Mouse (Mus musculus): ENCODE measurements around the gene Rgs3. TPM values are rescaled to one million over a fixed set of nuclear protein-coding genes. Genes with fewer than 3 reads are reported as not detected.

The Rgs3 gene
- polyA plus RNA-seq, 1 experiment from 2014 or later, result 52.8 TPM

DNA sequence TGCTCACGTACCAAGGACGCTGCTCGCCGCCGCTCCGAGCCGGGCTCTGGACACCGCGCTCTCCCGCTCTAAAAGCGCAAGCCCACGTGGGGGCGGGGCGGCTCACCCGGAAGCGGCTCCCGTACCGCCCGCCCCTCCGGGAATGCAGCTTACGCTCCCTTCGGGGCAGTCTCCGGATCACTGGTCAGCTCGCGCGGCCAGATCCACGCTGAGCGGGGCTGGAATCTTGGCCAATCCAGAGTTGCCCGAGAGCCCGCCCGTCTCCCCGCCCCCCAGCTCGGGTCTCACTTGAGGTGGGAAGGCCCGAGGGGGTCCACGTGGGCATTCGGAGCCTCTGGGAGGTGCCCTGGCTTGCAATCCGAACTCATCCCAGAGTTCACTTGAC is 39.8 kb upstream of the Rgs3 start, which contains the start of gene Alad:
TSS of gene Alad (minus strand) at position 70 of the 385 bp plus-strand sequence.
- H3K4me2 ChIP-seq (replicated peaks), result peak within 1 kb of the TSS; percentile 81
- WGBS, result 0% methylated on average over 31 of the region's 37 CpGs
- peaks cover 45% of the 10 kb centered on the region for H3K4me1 ChIP-seq

DNA sequence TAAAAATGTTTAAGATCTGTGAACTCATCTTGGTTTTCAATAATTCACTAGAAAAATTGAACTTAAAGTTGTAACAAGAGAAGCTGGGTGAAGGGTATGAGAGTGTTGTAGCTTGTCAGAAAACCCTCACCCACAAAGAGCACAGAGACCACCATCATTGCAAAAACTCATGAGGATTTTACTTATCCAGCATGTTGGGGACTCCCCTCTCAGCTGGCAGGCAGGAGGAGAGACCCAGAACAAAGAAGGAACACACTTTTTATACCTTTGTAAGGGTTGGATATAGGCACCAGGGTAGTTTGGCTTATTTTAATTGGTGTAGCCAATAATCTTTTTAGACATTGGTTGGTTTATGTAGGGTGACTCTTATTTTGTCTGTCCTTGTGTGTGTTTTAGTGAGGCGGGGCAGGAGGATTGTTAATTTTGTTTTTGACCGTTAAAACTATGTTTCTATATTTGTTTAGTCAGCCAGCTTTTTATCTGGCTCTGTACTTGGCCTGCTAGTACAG is 38.7 kb upstream of the Rgs3 start:
- WGBS, result 91% methylated on average over 2 of the region's 2 CpGs
- peaks cover 45% of the 10 kb centered on the region for H3K4me1 ChIP-seq
- no peaks in the 10 kb centered on the region for H3K27me3 ChIP-seq
- H3K4me2 ChIP-seq (replicated peaks), result no peak overlapping the region
- H3K9me3 ChIP-seq, result no peaks in the 10 kb centered on the region
- ATAC-seq (ENCODE audit: low FRiP score, low read depth), result no peak
- H3K4me3 ChIP-seq, result no peak overlapping the region
- H3K36me3 ChIP-seq, result peaks cover 21% of the 10 kb centered on the region; the same call in 1 of the 2 replicates
- no peak overlapping the region for H3K27ac ChIP-seq
- no peak overlapping the region for H3K9ac ChIP-seq

More for the DNA sequence above, 39.8 kb upstream of the Rgs3 start, which contains the start of gene Alad:
- H3K27ac ChIP-seq, result peak within 1 kb of the TSS; percentile 85
- peak within 1 kb of the TSS; percentile 70 for H3K4me3 ChIP-seq
- H3K9ac ChIP-seq, result peak within 1 kb of the TSS; percentile 85
- H3K36me3 ChIP-seq, result peaks cover 21% of the 10 kb centered on the region; the same call in 1 of the 2 replicates
- H3K27me3 ChIP-seq, result no peaks in the 10 kb centered on the region
- no peaks in the 10 kb centered on the region for H3K9me3 ChIP-seq
- ATAC-seq (ENCODE audit: low FRiP score, low read depth), result peak; percentile 81

DNA sequence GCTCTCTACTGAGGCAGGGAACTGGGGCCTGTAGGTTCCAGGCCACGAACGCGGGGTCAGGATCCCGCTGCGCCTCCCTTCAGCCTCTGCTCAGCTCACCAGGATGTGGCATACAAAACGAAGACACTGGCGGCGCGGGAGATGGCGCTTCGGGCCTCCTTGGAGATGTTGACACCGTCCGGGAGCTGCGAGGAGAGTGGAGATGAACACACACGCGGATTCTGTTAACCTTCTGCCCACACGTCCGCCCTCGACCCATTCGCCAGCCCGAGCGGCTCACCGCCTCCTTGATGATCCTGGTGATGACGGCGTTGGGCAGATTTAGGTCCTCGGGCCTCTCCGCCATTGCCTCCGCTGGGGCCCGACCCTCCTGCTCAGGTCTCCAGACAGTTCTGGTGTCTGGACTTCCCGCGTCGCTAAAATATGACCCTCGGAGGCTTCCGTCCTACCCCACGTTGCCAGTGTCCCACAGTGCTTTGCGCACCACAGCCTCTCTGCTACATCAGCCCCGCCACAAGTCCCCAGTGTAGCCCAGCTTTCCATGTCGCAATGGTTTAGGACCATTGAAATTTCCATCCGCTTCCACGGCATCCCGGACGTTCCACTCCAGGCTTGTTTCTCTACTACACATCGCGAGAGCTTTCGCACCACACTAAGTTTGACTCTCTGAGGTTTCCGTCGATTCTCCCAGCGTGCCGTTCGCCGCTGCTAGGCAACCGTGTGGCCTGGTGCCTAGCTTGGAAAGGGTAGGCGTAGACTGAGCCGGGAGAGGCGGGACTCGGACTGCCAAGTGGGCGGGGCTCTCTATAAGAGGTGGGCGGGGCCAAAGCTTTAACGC is 34.8 kb upstream of the Rgs3 start, which contains the start of the genes Pole3 and 4933430I17Rik:
TSS of gene Pole3 (minus strand) at position 418 of the 838 bp plus-strand sequence.
TSS of gene 4933430I17Rik (plus strand) at position 719 of the 838 bp plus-strand sequence.
- H3K4me3 ChIP-seq, result peak within 1 kb of the TSS; percentile 87
- WGBS, result under 1% methylated on average over 59 of the region's 59 CpGs
- peak within 1 kb of the TSS; percentile 94 for H3K27ac ChIP-seq
- peaks cover 12% of the 10 kb centered on the region for H3K4me1 ChIP-seq
- peak; percentile 98 for ATAC-seq (ENCODE audit: low FRiP score, low read depth)
- H3K9me3 ChIP-seq, result no peaks in the 10 kb centered on the region
- H3K9ac ChIP-seq, result peak within 1 kb of the TSS; percentile 90
- peaks cover 21% of the 10 kb centered on the region; the same call in 1 of the 2 replicates for H3K36me3 ChIP-seq
- H3K27me3 ChIP-seq, result no peaks in the 10 kb centered on the region
- H3K4me2 ChIP-seq (replicated peaks), result peak within 1 kb of the TSS; percentile 92

DNA sequence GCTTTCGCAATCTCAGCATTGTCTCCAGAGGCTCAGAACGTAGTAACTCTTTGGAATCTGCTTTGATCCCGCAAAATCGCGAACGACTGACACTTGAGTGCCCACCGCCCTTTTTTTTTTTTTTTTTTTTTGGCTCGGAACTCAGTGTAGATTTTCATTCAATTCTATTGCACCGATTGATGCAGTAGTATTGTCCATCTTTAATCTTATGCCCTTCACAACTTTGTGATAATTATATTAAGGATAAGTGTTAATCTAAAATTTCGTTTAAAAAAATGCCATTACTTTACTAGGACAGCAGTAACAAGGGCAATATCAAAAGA is 34.2 kb upstream of the Rgs3 start:
- Histone ChIP-seq H3K36me3 (peaks cover 21% of the 10 kb centered on the region; the same call in 1 of the 2 replicates), H3K27ac (no peak overlapping the region), H3K27me3 (no peaks in the 10 kb centered on the region), H3K9ac (no peak overlapping the region; the same call in 1 of the 2 replicates), H3K4me3 (peak overlapping the region; percentile 87), H3K4me1 (peaks cover 12% of the 10 kb centered on the region), H3K4me2 (replicated peaks) (peak overlapping the region; percentile 92), H3K9me3 (no peaks in the 10 kb centered on the region)
- WGBS, result 1% methylated on average over 10 of the region's 10 CpGs
- no peak for ATAC-seq (ENCODE audit: low FRiP score, low read depth)

DNA sequence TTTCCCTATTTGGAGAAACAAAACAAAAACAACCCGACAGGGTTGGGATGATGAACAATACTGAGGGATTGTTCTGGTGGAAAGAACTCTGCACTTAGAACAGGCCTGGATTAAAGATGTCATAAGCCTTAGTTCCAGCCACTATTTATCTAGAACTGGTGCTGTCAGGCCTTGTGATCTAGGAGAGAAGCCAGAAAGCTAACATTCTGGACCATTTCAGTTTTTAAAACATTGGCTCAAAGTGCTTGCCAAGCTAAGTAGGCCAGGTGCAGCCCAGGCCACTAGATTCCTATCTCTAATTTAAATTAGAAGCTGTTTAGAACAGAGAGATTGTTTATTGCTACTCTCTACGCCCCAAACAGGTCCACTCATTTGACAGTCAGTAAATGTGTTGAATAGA is 33.4 kb upstream of the Rgs3 start:
- Histone ChIP-seq H3K4me2 (replicated peaks) (no peak overlapping the region), H3K4me3 (no peak overlapping the region), H3K4me1 (peaks cover 16% of the 10 kb centered on the region), H3K27me3 (no peaks in the 10 kb centered on the region), H3K27ac (no peak overlapping the region), H3K9me3 (no peaks in the 10 kb centered on the region), H3K9ac (no peak overlapping the region), H3K36me3 (peaks cover 21% of the 10 kb centered on the region; the same call in 1 of the 2 replicates)
- 57% methylated on average over 2 of the region's 2 CpGs for WGBS
- no peak for ATAC-seq (ENCODE audit: low FRiP score, low read depth)

DNA sequence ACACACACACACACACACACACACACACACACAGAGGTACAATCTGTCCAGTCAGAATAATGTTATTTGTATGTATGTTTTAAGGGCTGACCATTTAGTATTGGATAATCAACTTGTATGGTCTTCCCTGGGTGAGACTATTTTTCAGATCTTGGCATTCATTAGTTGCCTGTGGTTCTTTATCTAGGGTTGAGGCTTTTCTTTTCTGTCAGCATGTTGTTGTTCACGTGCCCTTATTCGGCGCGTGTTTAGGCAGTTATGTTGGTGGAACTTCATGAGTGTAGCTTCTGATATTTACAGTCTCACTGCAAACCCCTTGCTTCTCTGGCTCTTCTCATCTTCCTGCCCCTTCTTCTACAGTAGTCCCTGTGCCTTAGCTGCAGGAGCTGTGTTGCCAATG is 32.0 kb upstream of the Rgs3 start:
- Histone ChIP-seq H3K4me1 (peaks cover 16% of the 10 kb centered on the region), H3K27ac (no peak overlapping the region), H3K9me3 (no peaks in the 10 kb centered on the region), H3K4me2 (replicated peaks) (no peak overlapping the region), H3K4me3 (no peak overlapping the region), H3K9ac (no peak overlapping the region), H3K27me3 (no peaks in the 10 kb centered on the region), H3K36me3 (peaks cover 11% of the 10 kb centered on the region; the same call in 1 of the 2 replicates)
- 80% methylated on average over 4 of the region's 4 CpGs for WGBS
- ATAC-seq (ENCODE audit: low FRiP score, low read depth), result no peak

DNA sequence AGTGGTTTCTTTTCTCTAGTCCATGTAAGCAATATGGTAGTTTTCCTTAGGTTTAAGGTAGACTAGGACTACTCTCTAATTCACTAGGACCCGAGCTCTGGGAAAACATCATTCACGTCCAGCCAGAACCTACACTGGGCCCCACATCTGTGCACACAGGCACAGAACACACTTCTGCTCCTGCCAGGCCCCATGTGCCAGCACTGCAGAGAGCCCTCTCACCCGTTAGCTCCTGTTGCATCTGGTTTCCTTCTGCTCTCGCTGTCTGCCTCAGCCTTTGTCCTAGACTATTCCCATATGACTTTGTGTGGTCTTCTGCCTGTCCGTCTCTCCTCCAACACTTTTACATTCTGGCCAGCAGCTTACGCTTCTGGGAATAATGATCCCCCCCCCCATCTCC is 25.9 kb upstream of the Rgs3 start:
- no peak for ATAC-seq (ENCODE audit: low FRiP score, low read depth)
- no peak overlapping the region for H3K27ac ChIP-seq

DNA sequence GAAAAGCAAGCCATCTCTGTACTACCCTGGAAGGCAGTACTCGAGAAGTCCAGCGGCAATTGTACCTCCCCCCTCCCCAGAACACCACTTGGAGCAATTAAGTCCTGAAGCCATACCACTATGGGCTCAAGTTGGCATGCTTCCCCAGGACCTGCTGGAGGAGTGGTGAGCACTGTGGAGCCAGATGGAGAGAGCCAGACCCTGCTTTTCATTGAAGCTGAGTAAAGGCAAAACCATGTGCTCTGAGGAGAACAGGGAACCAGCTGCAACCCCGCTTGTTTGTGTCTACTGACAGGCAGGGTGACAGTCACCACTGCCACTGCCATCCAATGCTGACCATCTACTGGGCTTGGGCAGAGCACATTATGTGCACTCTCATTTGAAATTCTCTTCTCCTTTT is 17.8 kb upstream of the Rgs3 start:
- Histone ChIP-seq H3K9ac (no peak overlapping the region), H3K4me2 (replicated peaks) (no peak overlapping the region), H3K27ac (no peak overlapping the region), H3K9me3 (no peaks in the 10 kb centered on the region), H3K4me3 (no peak overlapping the region), H3K36me3 (no peaks in the 10 kb centered on the region), H3K27me3 (no peaks in the 10 kb centered on the region), H3K4me1 (no peaks in the 10 kb centered on the region)
- ATAC-seq (ENCODE audit: low FRiP score, low read depth), result no peak
- WGBS, result 57% methylated on average over 3 of the region's 3 CpGs

More for the DNA sequence above, 25.9 kb upstream of the Rgs3 start:
- Histone ChIP-seq H3K4me1 (peaks cover 10% of the 10 kb centered on the region), H3K36me3 (no peaks in the 10 kb centered on the region), H3K9ac (no peak overlapping the region), H3K4me3 (no peak overlapping the region), H3K27me3 (no peaks in the 10 kb centered on the region), H3K4me2 (replicated peaks) (no peak overlapping the region), H3K9me3 (no peaks in the 10 kb centered on the region)
- WGBS, result 50% methylated on average over 6 of the region's 6 CpGs

DNA sequence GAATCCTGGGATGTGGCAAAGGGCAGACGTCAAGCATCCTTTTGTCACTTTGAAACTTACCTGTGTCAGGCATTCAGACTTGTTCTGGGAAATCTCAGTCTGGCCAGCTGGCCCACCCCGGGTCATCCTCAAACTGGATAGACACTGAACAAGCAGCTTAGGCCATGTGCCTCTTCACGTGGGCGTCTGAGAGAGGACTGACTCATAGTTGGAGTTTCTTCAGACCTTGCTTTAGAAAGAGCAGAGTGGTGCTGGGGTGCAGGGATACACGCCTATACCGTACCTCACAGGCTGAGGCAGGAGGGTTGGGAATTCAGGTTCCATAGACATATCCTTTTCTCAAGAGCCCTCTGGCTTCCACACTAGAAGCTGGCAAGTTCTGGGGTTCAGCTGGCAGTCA is 15.9 kb upstream of the Rgs3 start:
- no peak overlapping the region for H3K4me3 ChIP-seq
- H3K4me1 ChIP-seq, result no peaks in the 10 kb centered on the region
- no peaks in the 10 kb centered on the region for H3K36me3 ChIP-seq
- H3K27me3 ChIP-seq, result no peaks in the 10 kb centered on the region
- H3K27ac ChIP-seq, result no peak overlapping the region
- no peak overlapping the region for H3K4me2 ChIP-seq (replicated peaks)
- H3K9ac ChIP-seq, result no peak overlapping the region
- no peak for ATAC-seq (ENCODE audit: low FRiP score, low read depth)
- no peaks in the 10 kb centered on the region for H3K9me3 ChIP-seq
- WGBS, result 81% methylated on average over 6 of the region's 6 CpGs

DNA sequence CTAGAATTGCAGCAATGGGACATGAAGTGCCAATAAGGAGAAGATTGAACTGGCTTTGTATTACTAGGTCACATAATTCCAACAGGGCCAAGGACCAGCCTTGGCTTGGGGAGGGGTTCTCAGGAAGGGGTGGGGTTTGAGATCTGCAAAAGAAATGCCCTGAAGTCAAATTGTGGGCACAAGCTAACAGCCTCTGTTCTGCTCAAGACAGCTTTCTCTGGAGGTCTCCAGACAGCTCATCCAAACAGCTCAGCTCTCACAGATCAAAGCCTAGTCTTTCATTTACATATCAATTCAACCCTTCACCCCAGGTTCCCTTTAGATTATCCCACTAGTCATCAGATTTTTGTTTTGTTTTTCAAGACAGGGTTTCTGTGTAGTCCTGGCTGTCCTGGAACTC is 14.8 kb upstream of the Rgs3 start:
- Histone ChIP-seq H3K9me3 (no peaks in the 10 kb centered on the region), H3K4me1 (no peaks in the 10 kb centered on the region), H3K4me3 (no peak overlapping the region), H3K36me3 (no peaks in the 10 kb centered on the region), H3K27ac (no peak overlapping the region), H3K27me3 (no peaks in the 10 kb centered on the region), H3K4me2 (replicated peaks) (no peak overlapping the region), H3K9ac (no peak overlapping the region)
- ATAC-seq (ENCODE audit: low FRiP score, low read depth), result no peak

DNA sequence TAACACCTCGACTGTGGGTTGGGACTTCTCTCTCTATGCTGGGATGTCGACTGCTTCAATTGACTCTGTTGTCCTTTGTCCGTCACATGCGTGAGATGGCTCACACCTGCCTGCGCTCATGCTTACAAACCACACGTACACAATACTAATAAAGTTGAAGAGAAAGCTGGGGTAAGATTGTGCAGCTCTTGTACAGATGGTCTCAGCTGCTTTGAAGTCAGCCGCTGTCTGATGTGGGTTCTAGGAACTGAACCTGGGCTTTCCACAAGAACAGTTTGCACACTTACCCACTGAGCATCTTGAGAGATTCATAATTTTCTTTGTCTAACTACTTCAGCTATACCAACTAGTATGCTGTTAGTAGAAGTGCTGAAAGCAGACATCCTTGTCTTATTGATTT is 7.7 kb upstream of the Rgs3 start:
- Histone ChIP-seq H3K36me3 (no peaks in the 10 kb centered on the region), H3K27ac (no peak overlapping the region), H3K27me3 (0 out of 2 replicates have a peak, but pooled peaks cover 3% of the 10 kb centered on the region), H3K4me1 (0 out of 2 replicates have a peak, but pooled peaks cover under 1% of the 10 kb centered on the region), H3K9ac (no peak overlapping the region), H3K4me3 (no peak overlapping the region), H3K4me2 (replicated peaks) (no peak overlapping the region), H3K9me3 (no peaks in the 10 kb centered on the region)
- ATAC-seq (ENCODE audit: low FRiP score, low read depth), result no peak
- WGBS, result 88% methylated on average over 7 of the region's 7 CpGs

DNA sequence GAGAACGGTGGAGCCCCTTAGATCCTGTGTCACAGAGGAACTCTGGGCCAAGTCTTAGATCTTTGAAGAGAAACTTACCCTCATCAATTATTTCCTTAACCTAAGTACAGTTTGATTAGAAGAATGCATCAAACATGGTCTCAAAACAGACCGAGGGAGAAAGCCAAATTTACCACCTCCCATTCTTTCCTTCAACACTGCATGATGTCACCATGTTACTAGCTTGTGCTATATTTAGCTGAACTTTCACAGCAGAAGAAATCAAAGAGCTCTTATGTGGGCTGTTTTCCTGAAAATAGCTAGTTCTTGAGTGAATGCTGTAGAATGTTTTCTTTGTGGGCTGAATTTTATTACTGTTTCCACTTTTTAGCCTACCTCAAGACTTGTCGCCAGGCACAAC is 2.2 kb upstream of the Rgs3 start:
- 0 out of 2 replicates have a peak, but pooled peaks cover 3% of the 10 kb centered on the region for H3K27me3 ChIP-seq
- H3K4me1 ChIP-seq, result peaks cover 10% of the 10 kb centered on the region
- no peak; the same call in 1 of the 2 replicates for ATAC-seq (ENCODE audit: low FRiP score, low read depth)
- no peak overlapping the region; the same call in 1 of the 2 replicates for H3K27ac ChIP-seq
- H3K9ac ChIP-seq, result no peak overlapping the region
- H3K4me2 ChIP-seq (replicated peaks), result no peak overlapping the region
- H3K9me3 ChIP-seq, result no peaks in the 10 kb centered on the region
- no peaks in the 10 kb centered on the region for H3K36me3 ChIP-seq
- WGBS, result 43% methylated on average over 3 of the region's 3 CpGs
- H3K4me3 ChIP-seq, result no peak overlapping the region
